Mouse (Mus musculus) ES-CJ7 (cell line): Measurements from ENCODE around the gene Shmt1.

Experiments used
- DNase-seq: peaks from one replicate; pipeline ENCODE4 v3.0.0; 2011; ENCODE audit warnings: low read depth, low spot score

Shmt1 gene

DNA sequence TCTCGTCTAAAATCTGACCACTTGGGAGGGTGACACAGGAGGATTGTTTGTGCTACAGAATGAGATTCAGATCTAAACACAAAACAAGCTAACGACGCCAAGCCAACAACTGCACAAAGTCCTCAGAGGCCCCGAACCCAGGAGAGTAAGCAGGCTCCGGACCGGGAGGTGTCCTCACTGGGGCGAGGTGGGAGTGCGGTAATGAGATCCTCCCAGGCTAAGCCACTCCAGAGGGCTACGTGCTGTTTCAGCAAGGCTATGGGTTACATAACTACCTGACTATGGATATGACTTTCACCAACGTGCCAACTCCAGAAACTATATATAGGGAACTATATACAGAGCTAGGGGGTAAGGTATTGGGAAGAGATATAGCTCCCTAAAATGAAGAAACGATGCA lies 15.2 kb downstream of the Shmt1 start:
- no peak for DNase-seq

DNA sequence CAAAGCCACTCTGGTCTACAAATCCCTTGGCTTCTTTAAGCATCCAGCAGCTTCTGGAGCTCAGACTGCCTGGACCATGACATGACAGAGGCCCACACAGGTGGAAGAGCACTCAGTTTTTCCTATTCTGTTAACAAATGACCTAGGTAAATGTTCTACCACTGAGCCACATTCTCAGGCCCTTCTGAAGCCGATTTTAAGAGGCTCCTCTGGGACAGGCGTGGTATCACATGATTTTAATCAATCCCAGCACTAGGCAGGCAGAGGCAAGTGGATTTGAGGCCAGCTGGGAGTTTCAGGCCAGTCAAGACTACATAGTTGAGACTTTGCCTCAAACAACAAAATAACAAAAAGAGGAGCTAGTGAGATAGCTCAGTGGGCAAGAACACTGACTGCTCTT lies 21.0 kb downstream of the Shmt1 start:
- no peak for DNase-seq

DNA sequence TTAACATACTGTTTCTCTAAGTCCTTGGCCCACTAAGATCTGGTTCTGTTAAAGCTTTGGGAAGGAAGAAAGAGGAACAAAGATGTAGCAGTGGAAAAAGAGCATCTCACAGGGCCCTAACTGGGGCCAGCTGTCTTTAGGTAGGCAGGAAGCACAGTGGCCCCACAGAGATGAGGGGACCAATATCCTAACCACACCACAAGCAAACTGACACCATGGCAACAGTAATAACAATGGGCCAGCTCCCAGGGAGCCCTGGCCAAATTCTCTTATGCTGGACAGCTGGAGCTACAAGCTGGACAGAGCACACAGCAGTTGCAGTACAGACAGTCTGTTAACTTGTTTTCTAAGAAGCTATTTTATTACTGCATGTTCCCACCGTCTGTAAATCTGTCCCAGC lies 23.9 kb downstream of the Shmt1 start:
- no peak for DNase-seq

DNA sequence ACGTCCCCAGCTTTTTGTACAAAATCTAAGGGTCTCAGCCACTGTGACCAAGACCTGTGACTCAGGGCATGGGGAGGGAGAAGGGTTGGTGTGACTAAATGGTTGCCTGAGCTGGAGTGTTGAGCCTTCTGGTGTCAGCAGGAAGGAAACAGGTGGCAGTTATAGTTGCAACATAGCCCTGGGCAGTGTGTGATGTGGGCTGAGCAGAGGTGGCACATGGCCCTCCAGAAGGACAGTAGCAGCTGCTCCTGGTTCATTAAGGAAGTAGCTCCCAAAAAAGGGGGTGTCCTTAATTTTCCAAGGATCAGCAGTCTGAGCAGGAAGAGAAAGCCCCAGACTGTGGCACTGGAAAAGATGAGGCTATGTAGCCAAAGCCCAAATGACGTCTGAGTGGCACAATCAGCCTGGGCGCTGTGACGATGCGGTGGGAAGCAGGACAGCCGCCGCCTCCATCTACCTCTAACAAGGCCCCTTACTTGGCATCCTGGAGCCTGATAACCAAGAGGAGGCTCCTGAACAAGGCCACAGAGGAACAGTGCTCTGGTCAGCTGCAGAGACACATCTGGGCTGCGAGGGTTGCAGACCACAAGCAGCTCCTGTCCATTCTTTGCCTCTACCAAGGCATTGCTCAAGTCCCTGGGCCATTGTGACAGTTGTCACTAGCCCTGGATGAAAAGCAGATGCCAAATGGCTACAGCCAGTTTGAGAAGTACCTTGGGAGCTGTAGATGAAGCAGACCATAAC lies 27.2 kb downstream of the Shmt1 start:
- DNase-seq, result no peak

DNA sequence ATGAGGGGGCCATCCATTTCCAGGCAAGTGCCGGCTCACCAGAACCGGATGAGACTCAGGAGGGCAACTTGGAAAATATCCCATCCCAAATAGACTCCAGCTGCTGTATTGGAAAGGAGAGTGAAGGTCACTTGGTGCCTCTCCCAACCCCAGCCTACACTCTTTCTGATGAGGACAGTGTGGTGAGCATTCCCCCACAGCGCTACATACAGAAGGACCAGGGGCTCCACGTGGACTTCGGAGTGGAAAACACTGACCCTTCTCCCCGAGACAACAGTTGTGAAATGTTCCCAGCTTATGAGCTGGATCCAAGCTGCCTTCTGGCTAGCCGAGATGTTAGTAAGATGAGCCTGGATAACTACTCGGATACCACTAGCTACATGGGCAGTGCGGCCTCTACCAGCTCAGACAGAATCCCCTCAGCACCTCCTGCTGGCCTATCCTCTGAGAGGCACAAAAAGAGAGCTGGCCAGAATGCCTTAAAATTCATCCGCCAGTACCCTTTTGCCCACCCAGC lies 31.8 kb downstream of the Shmt1 start:
- no peak for DNase-seq

DNA sequence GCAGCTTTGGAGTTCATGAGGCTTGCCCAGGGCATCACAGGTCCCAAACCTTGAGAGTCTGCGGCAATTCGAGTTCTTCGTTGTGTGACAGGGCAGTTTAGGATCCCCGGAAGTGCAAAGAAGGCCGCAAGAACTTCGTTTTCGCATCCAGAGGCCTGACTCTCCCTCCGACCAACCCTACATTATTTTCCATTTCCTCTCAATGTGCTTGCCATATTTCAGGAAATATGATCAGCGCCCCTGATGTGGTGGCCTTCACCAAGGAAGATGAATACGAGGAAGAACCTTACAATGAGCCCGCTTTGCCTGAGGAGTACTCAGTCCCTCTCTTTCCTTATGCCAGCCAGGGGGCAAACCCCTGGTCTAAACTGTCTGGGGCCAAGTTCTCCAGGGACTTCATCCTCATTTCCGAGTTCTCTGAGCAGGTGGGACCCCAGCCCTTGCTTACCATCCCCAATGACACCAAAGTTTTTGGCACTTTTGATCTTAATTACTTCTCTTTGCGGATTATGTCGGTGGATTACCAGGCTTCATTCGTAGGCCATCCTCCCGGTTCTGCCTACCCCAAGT lies 33.6 kb downstream of the Shmt1 start:
- DNase-seq, result no peak

DNA sequence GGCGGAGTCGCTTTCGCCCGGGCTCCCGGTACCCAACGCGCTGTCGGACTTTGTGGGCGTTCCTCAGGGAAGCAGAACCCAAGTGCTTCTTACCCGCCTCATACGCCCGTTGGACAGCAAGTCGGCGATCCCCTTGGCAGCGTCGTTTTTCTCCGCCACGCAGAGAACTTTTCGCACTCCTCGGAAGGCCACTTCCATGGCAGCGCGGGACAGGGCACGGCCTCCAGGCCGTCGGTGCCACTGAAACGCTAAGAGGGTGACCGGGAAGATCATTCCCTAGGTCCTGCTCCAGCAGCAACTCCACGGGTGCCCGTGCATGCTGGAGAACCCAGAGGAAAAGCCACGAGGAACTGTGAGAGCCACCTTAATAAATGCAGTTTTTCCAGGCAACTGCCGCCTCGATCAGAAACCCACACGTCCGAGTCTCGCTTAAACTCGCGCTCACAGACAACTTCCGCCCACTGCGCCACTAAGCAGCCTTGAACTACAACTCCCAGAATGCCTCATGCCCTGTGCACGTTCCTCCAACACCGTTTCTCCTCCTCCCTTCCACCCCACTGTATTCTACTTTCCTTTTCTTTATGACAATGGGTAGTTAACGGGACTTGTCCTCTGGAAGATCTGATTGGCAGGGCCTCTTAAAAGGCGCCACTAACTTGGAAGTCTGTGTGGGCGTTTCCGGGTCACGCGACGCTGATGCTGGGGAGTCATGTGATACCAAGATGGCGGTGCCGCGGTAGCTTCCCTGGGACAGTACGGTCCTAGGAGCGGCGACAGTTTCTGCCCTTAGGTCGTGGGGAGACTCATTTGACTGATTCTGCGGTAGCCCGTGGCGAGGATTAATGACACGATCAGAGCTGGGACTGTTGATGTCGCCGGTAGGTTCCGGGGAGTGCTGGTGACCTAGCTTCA lies 34.4 kb downstream of the Shmt1 start, which contains the start of the genes Top3a and Smcr8:
Gene Top3a, minus strand, starts transcription at position 537 of the 912 bp plus-strand sequence.
Gene Smcr8, plus strand, starts transcription at position 696 of the 912 bp plus-strand sequence.
- peak; percentile 99 for DNase-seq

DNA sequence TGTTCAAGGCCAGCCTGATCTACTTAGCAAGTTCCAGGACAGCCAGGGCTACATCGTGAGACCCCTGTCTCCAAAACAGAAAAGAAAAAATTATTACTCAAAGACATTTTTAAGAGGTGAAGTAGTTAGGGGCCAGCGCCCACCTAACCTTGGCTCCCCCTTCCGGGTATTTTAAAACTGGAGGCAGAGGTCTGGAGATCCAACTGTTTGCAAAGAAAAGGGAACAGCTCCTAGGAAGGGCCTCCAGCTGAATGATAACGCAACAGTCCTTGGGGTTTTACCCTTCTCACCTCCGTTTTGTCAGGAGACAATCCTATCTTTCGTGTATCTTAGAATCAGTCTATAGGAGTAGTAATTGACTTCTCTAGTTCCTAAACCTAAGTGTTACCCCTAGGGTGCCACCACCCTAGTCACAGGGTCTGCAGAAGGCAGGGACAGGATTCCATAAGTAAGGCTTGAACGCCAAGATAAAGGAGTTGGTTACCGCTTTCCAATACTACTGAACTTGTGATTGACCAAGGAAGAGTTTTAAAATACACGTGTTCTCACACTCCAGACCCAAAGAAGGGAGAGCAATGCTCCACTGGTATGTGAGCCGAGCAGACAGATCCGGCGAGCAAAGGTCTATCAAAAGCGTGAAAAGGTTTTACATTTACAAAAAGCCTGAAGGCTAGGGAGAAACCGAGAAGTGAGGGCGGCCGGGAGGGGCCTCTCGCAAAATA lies 35.2 kb downstream of the Shmt1 start:
- no peak for DNase-seq

DNA sequence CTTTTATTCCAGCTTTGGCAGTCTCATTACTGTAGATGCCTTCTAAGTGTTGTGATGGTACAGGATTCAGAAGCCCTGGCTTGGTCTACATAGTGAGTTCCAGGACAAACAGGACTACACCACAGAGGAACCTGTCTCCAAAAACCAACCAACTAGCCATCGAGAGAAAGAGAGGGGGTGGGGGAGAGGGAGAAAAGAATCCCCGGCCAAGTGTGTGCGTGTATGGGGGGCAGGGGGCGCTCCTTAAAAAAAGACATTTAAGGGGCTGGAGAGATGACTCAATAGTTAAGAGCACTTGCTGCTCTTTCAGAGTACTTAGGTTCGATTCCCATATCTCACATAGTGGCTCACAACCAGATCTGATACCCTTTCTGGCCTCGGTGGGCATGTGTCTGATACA lies 35.9 kb downstream of the Shmt1 start:
- DNase-seq, result no peak

DNA sequence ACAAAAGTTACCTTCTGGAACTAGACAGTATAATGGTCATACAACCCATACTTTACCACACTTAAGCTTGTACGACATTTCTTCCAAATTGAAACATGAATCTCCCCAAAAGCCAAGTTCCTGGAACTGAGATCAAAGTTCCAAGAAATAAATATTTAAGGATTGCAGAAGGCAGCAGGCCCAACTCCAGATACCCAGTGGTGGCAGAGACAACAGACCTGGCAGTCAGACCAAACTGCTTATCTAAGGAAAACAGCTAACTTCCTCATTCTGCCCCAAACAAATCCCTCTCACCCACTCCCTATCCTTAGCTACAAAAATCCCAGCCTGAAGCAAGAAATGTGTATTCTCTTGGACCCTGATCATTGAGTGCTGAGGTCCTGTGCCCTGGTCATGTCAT lies 36.7 kb downstream of the Shmt1 start:
- DNase-seq, result no peak

DNA sequence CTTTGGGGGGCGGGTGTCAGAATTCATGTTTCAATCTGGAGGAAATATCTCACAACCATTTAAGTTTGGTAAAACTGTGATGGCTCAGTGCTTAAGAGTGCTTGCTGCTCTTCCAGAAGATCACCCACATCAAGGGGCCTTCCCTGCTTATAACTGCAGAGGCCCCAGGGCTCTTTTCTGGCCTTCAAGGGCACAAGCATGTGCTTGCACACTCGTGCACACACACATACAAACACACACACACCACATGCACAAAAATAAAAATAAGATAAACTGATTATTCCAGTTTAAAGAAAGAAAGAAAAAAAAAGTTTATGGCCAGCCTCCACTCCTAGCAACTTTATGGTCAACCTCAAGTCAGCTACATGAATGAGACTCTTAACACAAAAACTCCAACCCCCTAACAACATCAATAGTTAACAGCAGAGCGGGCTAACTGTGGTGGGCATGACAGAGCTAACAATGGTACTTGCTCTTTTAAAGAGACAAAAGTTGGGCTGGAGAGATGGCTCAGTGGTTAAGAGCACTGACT lies 37.3 kb downstream of the Shmt1 start:
- no peak for DNase-seq

DNA sequence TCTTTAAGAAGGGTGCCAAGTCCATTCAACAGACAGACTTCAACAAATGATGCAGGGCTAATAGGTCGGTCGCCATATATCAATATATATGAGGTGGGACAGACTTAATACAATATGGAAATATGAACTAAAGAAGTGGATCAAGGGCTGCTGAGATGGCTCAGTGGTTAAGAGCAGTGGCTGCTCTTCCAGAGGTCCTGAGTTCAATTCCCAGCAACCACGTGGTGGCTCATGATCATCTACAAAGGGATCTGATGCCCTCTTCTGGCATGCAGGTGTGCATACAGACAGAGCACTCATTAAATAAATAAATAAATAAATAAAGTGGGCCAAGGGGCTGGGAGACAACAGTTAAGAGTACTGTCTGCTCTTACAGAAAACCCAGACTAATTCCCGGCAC lies 39.4 kb downstream of the Shmt1 start:
- DNase-seq, result no peak

DNA sequence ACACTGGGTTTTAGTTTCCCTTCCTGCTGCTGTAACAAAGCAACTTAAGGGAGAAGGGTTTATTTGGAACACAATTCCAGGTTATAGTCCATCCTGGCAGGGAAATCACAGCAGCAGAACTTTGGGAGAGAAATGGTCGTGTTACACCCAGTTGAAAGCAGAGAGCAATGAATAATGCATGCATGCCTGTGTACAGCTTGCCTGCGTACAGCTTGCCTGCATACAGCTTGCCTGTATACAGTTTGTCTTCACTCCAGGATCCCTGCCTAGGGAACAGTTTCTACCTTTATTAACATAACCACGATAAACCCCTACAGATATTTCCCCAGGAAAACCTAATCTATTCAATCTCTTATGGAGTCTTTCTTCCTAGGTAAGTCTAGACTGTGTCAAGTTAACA lies 40.7 kb downstream of the Shmt1 start:
- no peak for DNase-seq

DNA sequence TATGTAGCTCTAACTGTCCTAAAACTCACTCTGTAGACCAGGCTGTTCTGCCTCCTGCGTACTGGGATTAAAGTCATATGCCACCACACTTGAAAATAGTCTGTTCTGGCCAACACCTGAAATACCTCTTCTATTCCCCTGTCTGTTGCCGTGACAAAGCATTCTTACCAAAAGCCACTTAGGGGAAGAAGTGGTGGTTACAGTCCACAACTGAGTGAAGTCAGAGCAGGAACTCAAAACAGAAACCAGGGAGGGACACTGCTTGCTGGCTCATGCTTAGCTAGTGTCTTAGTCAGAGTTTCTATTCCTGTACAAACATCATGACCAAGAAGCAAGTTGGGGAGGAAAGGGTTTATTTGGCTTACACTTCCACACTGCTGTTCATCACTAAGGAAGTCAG lies 42.2 kb downstream of the Shmt1 start:
- DNase-seq, result no peak

DNA sequence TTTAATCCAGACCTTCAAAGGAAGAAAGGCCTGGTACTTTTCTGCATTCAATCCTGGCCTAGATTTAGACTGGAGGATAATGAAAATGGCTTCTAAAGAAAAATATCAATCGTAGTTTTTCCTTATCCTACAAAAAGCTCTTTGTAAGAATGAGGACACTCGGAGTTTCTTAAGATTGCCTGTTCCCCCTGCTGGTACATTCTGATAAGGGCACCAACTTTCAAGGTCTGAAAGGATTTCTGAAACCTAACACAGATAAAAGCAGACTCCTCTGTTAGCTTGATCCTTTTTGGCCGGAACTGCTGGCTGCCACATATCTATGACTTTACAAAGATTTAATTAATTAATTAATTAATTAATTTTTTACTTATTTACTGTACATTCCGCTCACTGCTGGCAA lies 44.5 kb downstream of the Shmt1 start:
- DNase-seq, result no peak

DNA sequence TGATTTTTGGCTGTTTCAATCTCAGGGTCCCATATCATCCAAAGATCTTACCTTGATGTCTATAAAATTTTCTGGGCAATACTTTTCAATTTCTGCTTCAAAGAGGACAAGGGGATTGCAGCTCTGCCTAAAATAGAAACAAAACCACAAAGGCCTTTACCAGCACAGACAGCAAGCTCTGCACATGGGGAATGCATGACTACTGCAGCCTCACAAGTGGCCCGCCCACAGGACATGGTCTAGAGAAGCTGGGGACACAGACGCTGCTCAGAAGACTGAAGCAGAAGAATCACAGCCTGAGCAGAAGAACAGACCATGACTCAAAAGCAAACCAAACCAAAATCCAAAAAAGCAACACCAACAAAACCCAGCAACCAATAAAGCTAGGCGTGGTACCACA lies 49.8 kb downstream of the Shmt1 start:
- DNase-seq, result no peak

DNA sequence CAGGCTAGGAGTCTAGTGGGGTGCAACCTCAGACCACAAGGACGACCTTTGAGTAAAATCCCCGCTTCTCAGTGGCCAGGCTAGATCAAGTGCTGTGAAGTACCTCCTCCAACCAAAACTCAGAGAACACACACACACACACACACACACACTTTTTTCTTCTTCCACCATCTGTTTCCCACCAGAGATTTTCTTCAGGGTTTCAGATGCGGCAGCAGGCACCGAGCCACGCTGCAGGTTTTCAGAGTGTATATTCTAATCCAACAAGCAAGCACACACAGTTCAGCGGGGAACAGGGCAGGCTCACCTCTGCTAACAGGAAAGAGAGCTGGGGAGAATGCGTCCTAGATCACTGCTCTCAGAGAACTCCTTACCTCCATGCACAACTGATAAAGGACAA lies 55.9 kb downstream of the Shmt1 start:
- DNase-seq, result no peak

DNA sequence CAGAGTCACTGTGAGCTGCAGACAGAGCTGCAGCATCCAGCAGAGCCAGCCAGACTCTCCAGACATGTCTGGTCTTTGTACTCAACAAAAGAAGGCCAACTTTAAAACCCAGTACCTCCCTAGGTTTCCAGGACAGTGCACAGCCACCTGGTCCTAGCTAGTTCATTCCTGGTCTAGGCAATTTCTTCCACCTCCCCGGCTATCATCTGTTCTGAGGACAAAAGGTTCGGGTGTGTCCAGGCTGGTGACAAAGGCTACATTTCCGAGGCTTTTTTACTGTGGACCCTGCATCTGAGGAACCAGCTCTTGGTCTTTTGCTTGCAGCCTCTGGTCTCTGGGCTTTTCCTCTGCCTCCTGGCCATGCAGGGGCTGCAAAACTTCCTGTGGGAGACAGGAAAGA lies 71.2 kb downstream of the Shmt1 start:
- DNase-seq, result peak; percentile 84
